In the genomic region with DNA sequence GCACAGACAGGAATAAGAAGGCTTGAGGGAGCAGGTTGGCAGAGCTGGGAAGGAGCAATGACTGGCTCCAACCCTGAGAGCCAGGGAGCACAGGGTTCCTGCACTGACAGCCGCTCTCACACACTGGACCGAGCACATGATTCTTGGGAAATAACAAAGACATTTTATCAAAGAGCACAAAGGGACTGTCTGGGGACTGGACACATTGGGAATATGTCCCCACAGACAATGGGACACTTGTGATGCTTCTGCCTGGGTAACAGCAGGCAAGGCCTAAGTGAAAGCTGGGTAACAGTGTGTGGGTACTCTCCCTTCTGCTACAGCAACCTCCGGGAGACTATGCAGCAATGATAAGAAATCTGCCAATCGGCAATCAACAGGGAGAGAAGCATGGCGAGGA, we compare ENCODE assay signal across 11 mouse cellular contexts. TPM values are rescaled to one million over a fixed set of nuclear protein-coding genes. Genes with fewer than 3 reads are reported as not detected.
"Had no signal": no experiment of that assay in that cellular context is flagged by ENCODE, and none has a peak within 500 bp of the region (broad histone marks: within the 10 kb centered on the region; RNA-seq: fewer than 3 reads in every experiment).

No protein-coding gene starts in this region.

- H3K27ac ChIP-seq: hindbrain, postnatal 0 days; limb, embryonic 12.5 days; liver, embryonic 13.5 days; lung, embryonic 15.5 days; macrophage; midbrain, embryonic 12.5 days; neural tube, embryonic 12.5 days; stomach, embryonic 15.5 days had no signal

- H3K4me3 ChIP-seq: limb, embryonic 12.5 days; liver, embryonic 13.5 days; lung, embryonic 15.5 days; megakaryocyte, embryonic 14.5 days; midbrain, embryonic 12.5 days; myocyte; neural tube, embryonic 12.5 days; stomach, embryonic 15.5 days had no signal

- DNase-seq: liver, embryonic 13.5 days had no signal

RNA-seq across cellular contexts. Expression of a gene that starts 51.4 kb away (rescaled TPM):
- total RNA-seq: neutrophil, adult 5-6 weeks had no signal
